Mouse (Mus musculus): ENCODE results near the gene C1rb. TPM values are rescaled to one million over a fixed set of nuclear protein-coding genes. Genes with fewer than 3 reads are reported as not detected.
"Not testable (repeated sequence)": the region's sequence is repeated elsewhere in the genome, so short reads cannot be mapped to it uniquely, and the experiment has no call there.

C1rb gene
- polyA plus RNA-seq, 1 experiment from 2014 or later = not detected

- H3K27ac ChIP-seq (ENCODE audit: poor library complexity, severe bottlenecking) = not testable (repeated sequence)
Observed at GRCm38 (mm10) chr6:124555956-124556355, 14.1 kb upstream of the C1rb start.

DNA sequence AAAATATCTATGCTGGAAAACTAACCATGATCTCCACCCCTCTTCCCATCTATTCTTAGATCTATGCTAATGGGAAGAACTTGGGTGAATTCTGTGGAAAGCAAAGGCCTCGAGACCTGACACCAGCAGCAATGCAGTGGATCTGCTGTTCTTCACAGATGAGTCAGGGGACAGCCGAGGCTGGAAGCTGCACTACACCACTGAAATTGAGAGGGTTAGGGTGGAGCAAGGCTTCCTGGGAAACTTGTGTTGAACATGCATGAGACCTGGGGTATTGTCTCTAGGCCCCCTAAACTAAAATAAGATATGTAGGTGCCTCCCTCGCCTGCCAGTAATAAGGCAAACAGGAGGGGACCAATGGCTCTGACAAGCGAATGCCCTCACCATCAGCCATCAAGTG, 8.9 kb upstream of the C1rb start:
- WGBS = 76% methylated on average over 4 of the region's 4 CpGs
- not testable (repeated sequence) for H3K9me3 ChIP-seq (replicated peaks); H3K4me2 ChIP-seq; H3K9ac ChIP-seq; H3K36me3 ChIP-seq; H3K4me3 ChIP-seq; H3K4me1 ChIP-seq (replicated peaks); ATAC-seq (ENCODE audit: insufficient number of reproducible peaks, low FRiP score); H3K27me3 ChIP-seq (replicated peaks); H3K27ac ChIP-seq (ENCODE audit: poor library complexity, severe bottlenecking)

More at GRCm38 (mm10) chr6:124555956-124556355, 14.1 kb upstream of the C1rb start:
- H3K27me3 ChIP-seq (replicated peaks); H3K9me3 ChIP-seq (replicated peaks); H3K4me2 ChIP-seq; H3K36me3 ChIP-seq; H3K4me3 ChIP-seq; H3K4me1 ChIP-seq (replicated peaks); H3K9ac ChIP-seq; ATAC-seq (ENCODE audit: insufficient number of reproducible peaks, low FRiP score): not testable (repeated sequence)
- WGBS = 60% methylated on average over 2 of the region's 2 CpGs

DNA sequence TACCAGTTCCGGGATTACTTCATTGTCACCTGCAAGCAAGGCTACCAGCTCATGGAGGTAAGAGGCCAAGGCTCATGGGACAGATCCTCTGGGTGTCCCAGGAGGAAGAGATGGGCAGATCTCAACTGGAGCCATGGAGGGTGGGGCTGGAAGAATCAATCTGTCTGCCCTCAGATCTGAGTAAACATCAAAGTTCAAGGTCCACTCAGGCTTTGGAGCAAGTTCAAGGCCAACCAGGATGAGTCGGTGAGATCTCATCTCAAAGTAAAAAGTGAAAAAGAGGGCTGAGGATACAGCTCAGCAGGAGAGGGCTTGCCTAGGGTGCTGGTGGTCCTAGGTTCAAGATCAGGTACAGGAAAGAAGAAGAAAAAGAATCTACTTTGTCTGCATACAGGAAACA, 8.5 kb upstream of the C1rb start:
- not testable (repeated sequence) for H3K27ac ChIP-seq (ENCODE audit: poor library complexity, severe bottlenecking); H3K9me3 ChIP-seq (replicated peaks); H3K27me3 ChIP-seq (replicated peaks); ATAC-seq (ENCODE audit: insufficient number of reproducible peaks, low FRiP score); H3K4me1 ChIP-seq (replicated peaks); H3K4me3 ChIP-seq; H3K36me3 ChIP-seq; H3K4me2 ChIP-seq; H3K9ac ChIP-seq
- 84% methylated on average over 2 of the region's 2 CpGs for WGBS

DNA sequence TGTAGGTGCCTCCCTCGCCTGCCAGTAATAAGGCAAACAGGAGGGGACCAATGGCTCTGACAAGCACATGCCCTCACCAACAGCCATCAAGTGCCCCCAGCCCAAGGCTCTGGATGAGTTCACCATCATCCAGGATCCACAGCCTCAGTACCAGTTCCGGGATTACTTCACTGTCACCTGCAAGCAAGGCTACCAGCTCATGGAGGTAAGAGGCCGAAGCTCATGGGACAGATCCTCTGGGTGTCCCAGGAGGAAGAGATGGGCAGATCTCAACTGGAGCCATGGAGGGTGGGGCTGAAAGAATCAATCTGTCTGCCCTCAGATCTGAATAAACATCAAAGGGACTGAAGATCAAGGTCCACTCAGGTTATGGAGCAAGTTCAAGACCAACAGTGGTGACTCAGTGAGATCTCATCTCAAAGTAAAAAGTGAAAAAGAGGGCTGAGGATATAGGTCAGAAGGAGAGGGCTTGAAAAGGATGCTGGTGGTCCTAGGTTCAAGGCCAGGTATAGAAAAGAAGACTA, 5.1 kb downstream of the C1rb start:
- not testable (repeated sequence) for H3K4me3 ChIP-seq; H3K4me2 ChIP-seq; H3K4me1 ChIP-seq (replicated peaks); H3K36me3 ChIP-seq; H3K27me3 ChIP-seq (replicated peaks); ATAC-seq (ENCODE audit: insufficient number of reproducible peaks, low FRiP score); H3K9me3 ChIP-seq (replicated peaks); H3K9ac ChIP-seq; H3K27ac ChIP-seq (ENCODE audit: poor library complexity, severe bottlenecking)
- WGBS = 81% methylated on average over 3 of the region's 3 CpGs

DNA sequence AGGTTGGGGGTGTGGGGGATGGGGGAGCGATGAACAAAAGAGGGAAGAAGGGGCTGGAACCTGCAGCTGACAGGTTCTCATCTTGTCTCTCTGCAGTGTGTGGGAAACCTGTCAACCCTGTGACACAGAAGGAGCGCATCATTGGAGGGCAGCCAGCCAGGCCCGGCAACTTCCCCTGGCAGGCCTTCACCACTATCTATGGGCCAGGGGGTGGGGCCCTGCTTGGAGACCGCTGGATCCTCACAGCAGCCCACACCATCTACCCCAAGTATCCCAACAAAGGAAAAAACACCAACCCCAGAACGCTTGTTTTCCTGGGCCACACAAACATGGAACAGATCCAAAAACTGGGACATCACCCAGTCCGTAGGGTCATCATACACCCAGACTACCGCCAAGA, 10.1 kb downstream of the C1rb start:
- H3K4me2 ChIP-seq; H3K9ac ChIP-seq; ATAC-seq (ENCODE audit: insufficient number of reproducible peaks, low FRiP score); H3K9me3 ChIP-seq (replicated peaks); H3K27ac ChIP-seq (ENCODE audit: poor library complexity, severe bottlenecking); H3K4me3 ChIP-seq; H3K4me1 ChIP-seq (replicated peaks); H3K27me3 ChIP-seq (replicated peaks); H3K36me3 ChIP-seq: not testable (repeated sequence)
- WGBS = 75% methylated on average over 7 of the region's 7 CpGs

GRCm38 (mm10) chr6:124582231-124582630, 12.1 kb downstream of the C1rb start:
- 67% methylated on average over 1 of the region's 1 CpGs for WGBS
- no peak overlapping the region for H3K4me2 ChIP-seq
- H3K27ac ChIP-seq (ENCODE audit: poor library complexity, severe bottlenecking) = no peak overlapping the region
- no peaks in the 10 kb centered on the region for H3K9me3 ChIP-seq (replicated peaks)
- no peaks in the 10 kb centered on the region for H3K27me3 ChIP-seq (replicated peaks)
- H3K9ac ChIP-seq = no peak overlapping the region
- no peaks in the 10 kb centered on the region for H3K36me3 ChIP-seq
- H3K4me3 ChIP-seq = no peak overlapping the region
- no peaks in the 10 kb centered on the region for H3K4me1 ChIP-seq (replicated peaks)
- ATAC-seq (ENCODE audit: insufficient number of reproducible peaks, low FRiP score) = no peak

GRCm38 (mm10) chr6:124584935-124585334, 14.8 kb downstream of the C1rb start:
- 73% methylated on average over 3 of the region's 3 CpGs for WGBS
- H3K4me3 ChIP-seq = no peak overlapping the region
- H3K4me1 ChIP-seq (replicated peaks) = no peaks in the 10 kb centered on the region
- no peak overlapping the region for H3K27ac ChIP-seq (ENCODE audit: poor library complexity, severe bottlenecking)
- no peak overlapping the region for H3K9ac ChIP-seq
- H3K27me3 ChIP-seq (replicated peaks) = no peaks in the 10 kb centered on the region
- H3K4me2 ChIP-seq = no peak overlapping the region
- H3K9me3 ChIP-seq (replicated peaks) = no peaks in the 10 kb centered on the region
- H3K36me3 ChIP-seq = no peaks in the 10 kb centered on the region
- no peak for ATAC-seq (ENCODE audit: insufficient number of reproducible peaks, low FRiP score)

- H3K4me2 ChIP-seq = no peak overlapping the region
- H3K27ac ChIP-seq (ENCODE audit: poor library complexity, severe bottlenecking) = no peak overlapping the region
- no peaks in the 10 kb centered on the region for H3K9me3 ChIP-seq (replicated peaks)
- H3K36me3 ChIP-seq = no peaks in the 10 kb centered on the region
- H3K27me3 ChIP-seq (replicated peaks) = no peaks in the 10 kb centered on the region
- H3K4me1 ChIP-seq (replicated peaks) = no peaks in the 10 kb centered on the region
- no peak for ATAC-seq (ENCODE audit: insufficient number of reproducible peaks, low FRiP score)
- H3K9ac ChIP-seq = no peak overlapping the region
- H3K4me3 ChIP-seq = no peak overlapping the region
- WGBS = 86% methylated on average over 3 of the region's 3 CpGs
Observed at GRCm38 (mm10) chr6:124585761-124586160, 15.7 kb downstream of the C1rb start.

GRCm38 (mm10) chr6:124586266-124586665, 16.2 kb downstream of the C1rb start:
- 65% methylated on average over 4 of the region's 4 CpGs for WGBS
- H3K4me2 ChIP-seq = no peak overlapping the region
- H3K4me1 ChIP-seq (replicated peaks) = no peaks in the 10 kb centered on the region
- no peak overlapping the region for H3K4me3 ChIP-seq
- no peak overlapping the region for H3K9ac ChIP-seq
- H3K27me3 ChIP-seq (replicated peaks) = no peaks in the 10 kb centered on the region
- ATAC-seq (ENCODE audit: insufficient number of reproducible peaks, low FRiP score) = no peak
- H3K9me3 ChIP-seq (replicated peaks) = no peaks in the 10 kb centered on the region
- H3K36me3 ChIP-seq = no peaks in the 10 kb centered on the region
- H3K27ac ChIP-seq (ENCODE audit: poor library complexity, severe bottlenecking) = no peak overlapping the region

GRCm38 (mm10) chr6:124588771-124589170, 18.7 kb downstream of the C1rb start:
- Histone ChIP-seq H3K4me2 (no peak overlapping the region), H3K27ac (ENCODE audit: poor library complexity, severe bottlenecking) (no peak overlapping the region), H3K36me3 (no peaks in the 10 kb centered on the region), H3K9me3 (replicated peaks) (no peaks in the 10 kb centered on the region), H3K4me3 (no peak overlapping the region), H3K27me3 (replicated peaks) (no peaks in the 10 kb centered on the region), H3K9ac (no peak overlapping the region), H3K4me1 (replicated peaks) (no peaks in the 10 kb centered on the region)
- ATAC-seq (ENCODE audit: insufficient number of reproducible peaks, low FRiP score) = no peak

DNA sequence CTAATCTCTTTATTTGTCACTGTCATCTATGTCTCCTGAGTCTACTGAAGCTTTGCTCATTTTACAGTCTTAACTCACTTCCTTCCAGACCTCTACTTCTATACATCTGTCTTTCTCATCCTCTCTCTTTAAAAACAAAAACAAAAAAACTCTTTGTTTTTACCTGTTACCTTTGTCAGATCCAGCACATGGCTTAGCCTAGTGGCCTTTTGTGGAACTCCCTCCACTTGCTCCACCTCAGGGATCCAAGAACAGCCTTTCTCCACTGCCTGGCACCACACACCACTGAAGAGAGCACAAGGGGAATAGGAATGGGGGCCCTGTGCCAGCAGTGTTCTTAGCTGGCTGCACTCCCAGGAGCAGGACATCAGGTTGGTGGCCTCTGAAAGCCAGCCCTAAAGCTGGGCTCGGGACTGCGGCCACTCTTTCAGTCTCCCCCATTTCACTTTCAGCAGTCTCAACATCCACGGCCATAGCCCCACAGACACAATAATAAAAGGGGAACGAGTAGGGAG, 22.1 kb downstream of the C1rb start:
- ATAC-seq (ENCODE audit: insufficient number of reproducible peaks, low FRiP score) = no peak
- H3K27me3 ChIP-seq (replicated peaks) = no peaks in the 10 kb centered on the region
- no peak overlapping the region for H3K4me3 ChIP-seq
- no peak overlapping the region for H3K4me2 ChIP-seq
- H3K27ac ChIP-seq (ENCODE audit: poor library complexity, severe bottlenecking) = no peak overlapping the region
- no peaks in the 10 kb centered on the region for H3K4me1 ChIP-seq (replicated peaks)
- no peak overlapping the region for H3K9ac ChIP-seq
- 80% methylated on average over 4 of the region's 4 CpGs for WGBS
- no peaks in the 10 kb centered on the region for H3K36me3 ChIP-seq
- no peaks in the 10 kb centered on the region for H3K9me3 ChIP-seq (replicated peaks)

DNA sequence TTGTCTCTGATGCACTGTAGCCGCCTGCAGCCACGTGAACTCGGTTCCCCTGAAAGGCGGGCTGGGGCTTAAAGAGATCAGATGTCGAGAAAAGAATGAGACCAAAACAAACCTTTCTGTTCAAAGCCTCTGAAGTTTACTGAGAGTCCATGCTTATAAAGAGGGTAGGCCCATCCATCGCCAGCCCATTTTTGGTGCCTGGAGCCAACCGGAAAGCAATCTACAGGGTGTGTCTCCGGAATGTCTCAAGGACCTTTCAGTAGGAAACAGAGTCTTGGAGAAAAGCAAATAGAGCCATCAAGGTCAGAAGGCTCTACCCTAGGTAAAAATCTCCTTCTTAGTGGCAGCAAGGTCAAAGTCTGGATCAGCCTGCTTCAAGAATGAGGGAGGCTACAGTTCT, 23.0 kb downstream of the C1rb start:
- WGBS = 80% methylated on average over 8 of the region's 8 CpGs
- no peaks in the 10 kb centered on the region for H3K27me3 ChIP-seq (replicated peaks)
- H3K9ac ChIP-seq = no peak overlapping the region
- no peak overlapping the region for H3K4me2 ChIP-seq
- H3K4me3 ChIP-seq = no peak overlapping the region
- no peak for ATAC-seq (ENCODE audit: insufficient number of reproducible peaks, low FRiP score)
- no peaks in the 10 kb centered on the region for H3K36me3 ChIP-seq
- no peaks in the 10 kb centered on the region for H3K4me1 ChIP-seq (replicated peaks)
- no peaks in the 10 kb centered on the region for H3K9me3 ChIP-seq (replicated peaks)
- H3K27ac ChIP-seq (ENCODE audit: poor library complexity, severe bottlenecking) = no peak overlapping the region
